Comparison of ENCODE assay signal across 10 mouse cellular contexts in the genomic region with DNA sequence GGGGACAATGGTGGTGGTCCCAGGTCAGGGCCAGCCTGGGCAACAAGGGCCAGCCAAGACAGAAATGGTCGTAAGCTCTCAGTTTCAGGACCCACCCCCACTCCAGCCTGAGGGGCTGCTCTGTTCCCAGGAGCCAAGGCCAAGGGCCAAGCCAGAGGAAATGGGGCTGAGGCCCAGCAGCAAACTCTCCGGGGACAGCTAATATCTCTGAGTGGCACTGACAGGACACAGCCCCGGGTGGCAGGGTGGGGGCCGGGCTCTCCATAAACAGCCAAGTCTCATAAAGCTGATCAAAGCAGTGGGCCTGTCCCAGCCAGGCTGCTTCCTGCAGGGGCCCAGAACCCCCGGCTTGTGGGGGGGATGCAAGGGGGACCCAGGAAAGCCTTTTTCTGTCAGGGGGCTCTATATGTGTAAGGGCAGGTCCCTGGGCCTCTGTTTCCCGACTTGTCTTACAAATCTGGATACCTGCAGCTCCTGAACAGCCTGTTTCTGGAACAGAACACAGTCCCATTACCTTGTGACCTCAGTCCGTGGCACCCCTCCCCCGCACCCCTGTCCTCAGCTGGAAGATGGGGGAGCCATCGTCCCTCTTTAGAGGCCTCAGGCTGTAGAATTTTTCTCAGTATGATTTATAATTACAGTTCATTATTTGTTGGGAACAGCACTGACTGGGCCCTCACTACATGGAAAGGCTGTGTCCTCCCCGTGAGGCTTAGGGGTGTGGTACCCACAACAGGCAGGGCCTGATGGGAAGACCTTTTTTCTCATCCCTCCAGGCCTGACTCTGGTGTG. TPM values are rescaled to one million over a fixed set of nuclear protein-coding genes. Genes with fewer than 3 reads are reported as not detected.
DNase-seq lines count a peak whose midpoint lies in the region; ATAC-seq and TF ChIP-seq lines count a peak whose summit lies in the region.
"Had no signal": no experiment of that assay in that cellular context is flagged by ENCODE, and none has a peak within 500 bp of the region (broad histone marks: within the 10 kb centered on the region; RNA-seq: fewer than 3 reads in every experiment).

No protein-coding gene starts in this region.

- WGBS in forebrain, embryonic 12.5 days = 56% methylated on average over 10 of the region's 10 CpGs
- WGBS in forebrain, embryonic 11.5 days = 57% methylated on average over 10 of the region's 10 CpGs
- WGBS in kidney, adult 2 months = 40% methylated on average over 10 of the region's 10 CpGs
- WGBS in embryonic facial prominence, embryonic 13.5 days = 16% methylated on average over 10 of the region's 10 CpGs
- 88% methylated on average over 10 of the region's 10 CpGs for WGBS in thymus, adult 2 months

- no peak overlapping the region for H3K4me3 ChIP-seq in forebrain, embryonic 12.5 days (replicated peaks)
- no peak overlapping the region for H3K4me3 ChIP-seq in forebrain, embryonic 11.5 days (ENCODE audit: low read depth, low read length)
- no peak overlapping the region for H3K4me3 ChIP-seq in kidney, adult 2 months (ENCODE audit: insufficient read depth, low read depth, low read length)
- H3K4me3 ChIP-seq in embryonic facial prominence, embryonic 13.5 days = no peak overlapping the region
- H3K4me3 ChIP-seq in thymus, adult 2 months (ENCODE audit: control insufficient read depth, insufficient read depth, low read length) = no peak overlapping the region
- H3K4me3 ChIP-seq: liver, embryonic 13.5 days had no signal

- H3K36me3 ChIP-seq in forebrain, embryonic 12.5 days (replicated peaks) = no peaks in the 10 kb centered on the region
- H3K36me3 ChIP-seq in forebrain, embryonic 11.5 days (ENCODE audit: control insufficient read depth, insufficient read depth, low read length) = no peaks in the 10 kb centered on the region
- H3K36me3 ChIP-seq in kidney, adult 2 months (ENCODE audit: control insufficient read depth, insufficient read depth, low read length) = no peaks in the 10 kb centered on the region
- no peaks in the 10 kb centered on the region for H3K36me3 ChIP-seq in embryonic facial prominence, embryonic 13.5 days
- no peaks in the 10 kb centered on the region for H3K36me3 ChIP-seq in thymus, adult 2 months (ENCODE audit: control insufficient read depth, insufficient read depth, low read length)
- H3K36me3 ChIP-seq: liver, embryonic 13.5 days had no signal

- DNase-seq in forebrain, embryonic 11.5 days (ENCODE audit: low spot score) = no peak
- peak; percentile 69 for DNase-seq in kidney, postnatal 10 days
- no peak for DNase-seq in kidney, adult 2 months
- peak; percentile 74 for DNase-seq in lung, postnatal 14 days
- no peak for DNase-seq in left cerebral cortex, adult 9 months (ENCODE audit: low spot score in 2 of 2)
- no peak for DNase-seq in thymus, adult 2 months
- DNase-seq: cerebellum, postnatal 36 days; liver, embryonic 13.5 days had no signal

- H3K4me1 ChIP-seq in forebrain, embryonic 12.5 days = peaks cover 19% of the 10 kb centered on the region; the same call in 1 of the 2 replicates
- H3K4me1 ChIP-seq in forebrain, embryonic 11.5 days (replicated peaks; ENCODE audit: control insufficient read depth, insufficient read depth, low read length) = 0 out of 2 replicates have a peak, but pooled peaks cover 2% of the 10 kb centered on the region
- no peaks in the 10 kb centered on the region for H3K4me1 ChIP-seq in kidney, adult 2 months (ENCODE audit: control insufficient read depth, insufficient read depth, low read length)
- H3K4me1 ChIP-seq in embryonic facial prominence, embryonic 13.5 days = peaks cover 54% of the 10 kb centered on the region
- H3K4me1 ChIP-seq in thymus, adult 2 months (replicated peaks; ENCODE audit: control insufficient read depth, insufficient read depth, low read length) = peaks cover 5% of the 10 kb centered on the region

- H3K4me2 ChIP-seq in forebrain, embryonic 12.5 days = no peak overlapping the region
- H3K4me2 ChIP-seq in forebrain, embryonic 11.5 days (ENCODE audit: low read depth, low read length, severe bottlenecking) = no peak overlapping the region
- no peak overlapping the region for H3K4me2 ChIP-seq in embryonic facial prominence, embryonic 13.5 days
- H3K4me2 ChIP-seq: liver, embryonic 13.5 days had no signal

- H3K9me3 ChIP-seq in forebrain, embryonic 12.5 days = no peaks in the 10 kb centered on the region
- H3K9me3 ChIP-seq in forebrain, embryonic 11.5 days (ENCODE audit: control insufficient read depth, low read length) = no peaks in the 10 kb centered on the region
- no peaks in the 10 kb centered on the region for H3K9me3 ChIP-seq in embryonic facial prominence, embryonic 13.5 days
- H3K9me3 ChIP-seq: liver, embryonic 13.5 days had no signal

- TF ChIP-seq POLR2A in kidney, adult 2 months (IDR thresholded peaks at IDR 0.05; ENCODE audit: low read depth, low read length) = no peak
- TF ChIP-seq POLR2A in thymus, adult 2 months (IDR thresholded peaks at IDR 0.05; ENCODE audit: control insufficient read depth, extremely low read depth, insufficient read depth, low read length, poor library complexity) = no peak

- no peaks in the 10 kb centered on the region for H3K27me3 ChIP-seq in forebrain, embryonic 12.5 days
- H3K27me3 ChIP-seq in forebrain, embryonic 11.5 days (ENCODE audit: control insufficient read depth, insufficient read depth, low read length) = no peaks in the 10 kb centered on the region
- no peaks in the 10 kb centered on the region for H3K27me3 ChIP-seq in kidney, adult 2 months (replicated peaks; ENCODE audit: control insufficient read depth, insufficient read depth, low read length)
- no peaks in the 10 kb centered on the region for H3K27me3 ChIP-seq in embryonic facial prominence, embryonic 13.5 days
- H3K27me3 ChIP-seq in thymus, adult 2 months (ENCODE audit: control insufficient read depth, insufficient read depth, low read length) = no peaks in the 10 kb centered on the region
- H3K27me3 ChIP-seq: liver, embryonic 13.5 days had no signal

- TF ChIP-seq CTCF in kidney, adult 2 months (conservative IDR thresholded peaks at IDR 0.05; ENCODE audit: insufficient read depth, insufficient read length, low read depth, low read length) = no peak
- no peak for TF ChIP-seq CTCF in thymus, adult 2 months (IDR thresholded peaks at IDR 0.05; ENCODE audit: borderline replicate concordance, control insufficient read depth, extremely low read depth, insufficient read depth, low read length, poor library complexity)

- H3K27ac ChIP-seq in forebrain, embryonic 12.5 days = 0 out of 2 replicates have a peak overlapping the region, but pooled peaks have one; percentile 15
- H3K27ac ChIP-seq in forebrain, embryonic 11.5 days (ENCODE audit: low read depth, low read length) = no peak overlapping the region
- H3K27ac ChIP-seq in kidney, adult 2 months (ENCODE audit: insufficient read depth, low read depth, low read length) = no peak overlapping the region
- peak overlapping the region; percentile 73 for H3K27ac ChIP-seq in embryonic facial prominence, embryonic 13.5 days
- H3K27ac ChIP-seq in thymus, adult 2 months (ENCODE audit: control insufficient read depth, insufficient read depth, low read length) = no peak overlapping the region
- H3K27ac ChIP-seq: liver, embryonic 13.5 days had no signal

- H3K9ac ChIP-seq in forebrain, embryonic 12.5 days = no peak overlapping the region
- H3K9ac ChIP-seq in forebrain, embryonic 11.5 days (ENCODE audit: low read length) = no peak overlapping the region
- 0 out of 2 replicates have a peak overlapping the region, but pooled peaks have one; percentile 46 for H3K9ac ChIP-seq in embryonic facial prominence, embryonic 13.5 days
- H3K9ac ChIP-seq: liver, embryonic 13.5 days had no signal

- ATAC-seq in forebrain, embryonic 12.5 days (ENCODE audit: low FRiP score) = no peak
- no peak for ATAC-seq in forebrain, embryonic 11.5 days (replicated peaks; ENCODE audit: low FRiP score)
- no peak for ATAC-seq in embryonic facial prominence, embryonic 13.5 days (ENCODE audit: insufficient number of reproducible peaks, insufficient read depth, low FRiP score, low TSS enrichment, low read depth)

RNA-seq across cellular contexts. Expression of a gene that starts 45.4 kb away (rescaled TPM):
- polyA plus RNA-seq in forebrain, embryonic 12.5 days (2016; fragmentation: Nextera tagmentation; extraction: Ambion mirVana) = 11.8 and 14.6 TPM in 2 replicates
- 25.1 and 27.8 TPM in 2 replicates for polyA plus RNA-seq in forebrain, embryonic 11.5 days (2014; fragmentation: Nextera tagmentation; extraction: Ambion mirVana)
- polyA plus RNA-seq in kidney, adult 2 months (2012; rRNA removed) = 10.4 and 13.2 TPM in 2 replicates
- 113 and 129 TPM in 2 replicates for polyA plus RNA-seq in embryonic facial prominence, embryonic 13.5 days (2015; fragmentation: Nextera tagmentation; extraction: Ambion mirVana)
- polyA plus RNA-seq in thymus, adult 2 months (2012; rRNA removed) = 10.6 and 10.7 TPM in 2 replicates

RNA-seq across cellular contexts. Expression of a gene that starts 48.5 kb away (rescaled TPM):
- 303 and 311 TPM in 2 replicates for polyA plus RNA-seq in forebrain, embryonic 12.5 days (2016; fragmentation: Nextera tagmentation; extraction: Ambion mirVana)
- 333 and 334 TPM in 2 replicates for polyA plus RNA-seq in forebrain, embryonic 11.5 days (2014; fragmentation: Nextera tagmentation; extraction: Ambion mirVana)
- 108 and 114 TPM in 2 replicates for polyA plus RNA-seq in kidney, adult 2 months (2012; rRNA removed)
- polyA plus RNA-seq in embryonic facial prominence, embryonic 13.5 days (2015; fragmentation: Nextera tagmentation; extraction: Ambion mirVana) = 243 and 262 TPM in 2 replicates
- polyA plus RNA-seq in thymus, adult 2 months (2012; rRNA removed) = 161 and 174 TPM in 2 replicates

Comparison
In these comparisons a context has a peak if more than half of its experiments do, and no peak if none do; other contexts are left out.
1. H3K27ac ChIP-seq: peak in forebrain, embryonic 12.5 days (single experiment) and embryonic facial prominence, embryonic 13.5 days (single experiment); none in forebrain, embryonic 11.5 days (single experiment), kidney, adult 2 months (single experiment) and thymus, adult 2 months (single experiment).
2. DNase-seq: peak in kidney, postnatal 10 days (single experiment) and lung, postnatal 14 days (single experiment); none in forebrain, embryonic 11.5 days (single experiment), kidney, adult 2 months (single experiment), left cerebral cortex, adult 9 months (0 of 2) and thymus, adult 2 months (single experiment).